Mouse (Mus musculus) limb, embryonic 11.5 days (tissue): ENCODE measurements around the gene Lair1. TPM values are rescaled to one million over a fixed set of nuclear protein-coding genes. Genes with fewer than 3 reads are reported as not detected.

Source experiments
- polyA plus RNA-seq: library from polyadenylated mRNA; unstranded; fragments of >200 nt; fragmentation: Nextera tagmentation; extraction: Ambion mirVana; gene quantifications from 2 replicates; pipeline ENCODE4 v1.2.1, GENCODE M21; 2014

Lair1 gene
- polyA plus RNA-seq, 1 experiment from 2014 or later, result 0.55 TPM

Other genes starting within 250 kb of the Lair1 start
- not detected in 2 replicates for gene Gm15448, start 237.5 kb downstream of the Lair1 start, polyA plus RNA-seq
- gene Pira2, start 218.2 kb downstream of the Lair1 start, polyA plus RNA-seq, result 0.11 and 0.23 TPM in 2 replicates
- gene Gm14548, start 165.1 kb downstream of the Lair1 start, polyA plus RNA-seq, result not detected in 2 replicates
- gene Lilra6, start 147.7 kb downstream of the Lair1 start, polyA plus RNA-seq, result 0.13 TPM in 1 of 2 replicates, not detected in the other
- 1.4 and 1.5 TPM in 2 replicates for gene Ttyh1, start 56.2 kb upstream of the Lair1 start, polyA plus RNA-seq
- gene Leng8, start 73.8 kb upstream of the Lair1 start, polyA plus RNA-seq, result 47.6 and 49.7 TPM in 2 replicates
- 1.0 and 1.2 TPM in 2 replicates for gene Leng9, start 87.2 kb upstream of the Lair1 start, polyA plus RNA-seq
- 29.4 and 35.1 TPM in 2 replicates for gene Cdc42ep5, start 101.7 kb upstream of the Lair1 start, polyA plus RNA-seq
- gene Lilra5, start 174.6 kb upstream of the Lair1 start, polyA plus RNA-seq, result not detected in 2 replicates